Mouse (Mus musculus): ENCODE data around the gene Vmn1r118.
"Not testable (repeated sequence)": the region's sequence is repeated elsewhere in the genome, so short reads cannot be mapped to it uniquely, and the experiment has no call there.

DNA sequence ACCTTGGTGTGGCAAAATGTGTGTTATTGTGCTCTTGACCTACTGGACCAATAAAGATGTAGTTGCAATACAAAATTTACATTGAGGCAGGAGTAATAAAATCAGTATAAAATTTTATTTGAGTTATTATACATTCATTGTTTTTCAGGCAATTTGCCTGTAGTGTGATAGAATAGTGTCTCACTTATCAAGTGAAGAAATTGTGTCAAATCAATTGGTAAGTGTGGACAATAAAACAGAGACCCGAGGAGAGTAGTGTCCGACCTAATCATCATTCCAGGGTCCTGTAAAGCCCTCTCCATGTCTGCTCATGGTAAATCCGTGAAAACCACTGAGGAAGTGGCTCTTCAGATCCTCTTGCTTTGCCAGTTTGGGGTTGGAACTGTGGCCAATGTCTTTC lies 40.2 kb downstream of the Vmn1r118 start, which contains the start of gene Vmn1r116:
- TF ChIP-seq TCF12 (IDR thresholded peaks at IDR 0.05; ENCODE audit: low read depth, low read length); TAL1 (IDR thresholded peaks at IDR 0.05; ENCODE audit: low read length); CTCF (IDR thresholded peaks at IDR 0.05 in 2 of 3, conservative IDR thresholded peaks at IDR 0.05 in 1 of 3; ENCODE audit: control insufficient read depth in 1 of 3, insufficient read depth in 1 of 3, low read depth in 2 of 3, low read length in 3 of 3, poor library complexity in 1 of 3, severe bottlenecking in 1 of 3); USF2 (IDR thresholded peaks at IDR 0.05; ENCODE audit: borderline replicate concordance in 1 of 2, insufficient read depth in 1 of 2, low read depth in 1 of 2, low read length in 2 of 2); NELFE (IDR thresholded peaks at IDR 0.05; ENCODE audit: low read depth, low read length); POLR2A (IDR thresholded peaks at IDR 0.05; ENCODE audit: control insufficient read depth in 1 of 2, insufficient read depth in 1 of 2, low read depth in 1 of 2, low read length in 2 of 2, poor library complexity in 1 of 2): not testable (repeated sequence)

Measured in MEL (cell line).